ENCODE assay signal across 12 mouse cellular contexts in genomic region chr10:61544127-61544862, GRCm38 (mm10). TPM values are rescaled to one million over a fixed set of nuclear protein-coding genes. Genes with fewer than 3 reads are reported as not detected.
DNase-seq lines count a peak whose midpoint lies in the region; ATAC-seq and TF ChIP-seq lines count a peak whose summit lies in the region.
"Had no signal": no experiment of that assay in that cellular context is flagged by ENCODE, and none has a peak within 500 bp of the region (broad histone marks: within the 10 kb centered on the region; RNA-seq: fewer than 3 reads in every experiment).

No protein-coding gene starts in this region.

- TF ChIP-seq EP300 in liver, postnatal 0 days (IDR thresholded peaks at IDR 0.05; ENCODE audit: low read depth): 0 out of 2 replicates have a peak, but pooled peaks have one; percentile 10

- intact Hi-C loops in heart, postnatal 36 days (cut with DNase I): no loop called here
- intact Hi-C loops in gastrocnemius, postnatal 36 days (cut with DNase I): no loop called here

- ATAC-seq in liver, postnatal 0 days: peak; percentile 95

- no peaks in the 10 kb centered on the region for H3K9me3 ChIP-seq in heart, embryonic 10.5 days
- no peaks in the 10 kb centered on the region for H3K9me3 ChIP-seq in liver, postnatal 0 days (ENCODE audit: low read length)
- H3K9me3 ChIP-seq: embryonic facial prominence, embryonic 12.5 days; hindbrain, embryonic 15.5 days; limb, embryonic 12.5 days had no signal

- no peak overlapping the region for H3K4me3 ChIP-seq in heart, embryonic 10.5 days
- no peak overlapping the region for H3K4me3 ChIP-seq in liver, postnatal 0 days (ENCODE audit: low read depth, low read length)
- H3K4me3 ChIP-seq: embryonic facial prominence, embryonic 12.5 days; hindbrain, embryonic 15.5 days; limb, embryonic 12.5 days had no signal

- 0 out of 2 replicates have a peak overlapping the region, but pooled peaks have one; percentile 18 for H3K27ac ChIP-seq in heart, embryonic 10.5 days
- 0 out of 2 replicates have a peak overlapping the region, but pooled peaks have one; percentile 1 for H3K27ac ChIP-seq in liver, postnatal 0 days (ENCODE audit: low read depth)
- H3K27ac ChIP-seq: embryonic facial prominence, embryonic 12.5 days; hindbrain, embryonic 15.5 days; limb, embryonic 12.5 days had no signal

- no peak overlapping the region for H3K9ac ChIP-seq in liver, postnatal 0 days (replicated peaks)
- H3K9ac ChIP-seq: embryonic facial prominence, embryonic 12.5 days; hindbrain, embryonic 15.5 days; limb, embryonic 12.5 days had no signal

- H3K4me2 ChIP-seq in liver, postnatal 0 days (ENCODE audit: low read depth, low read length): peak overlapping the region; percentile 48
- H3K4me2 ChIP-seq: embryonic facial prominence, embryonic 12.5 days; hindbrain, embryonic 15.5 days; limb, embryonic 12.5 days had no signal

- WGBS in heart, embryonic 10.5 days: 44% methylated on average over 12 of the region's 12 CpGs
- 38% methylated on average over 12 of the region's 12 CpGs for WGBS in liver, postnatal 0 days (ENCODE audit: insufficient replicate concordance)

- no peaks in the 10 kb centered on the region for H3K27me3 ChIP-seq in heart, embryonic 10.5 days (ENCODE audit: insufficient read depth, poor library complexity, severe bottlenecking)
- H3K27me3 ChIP-seq in liver, postnatal 0 days (ENCODE audit: insufficient read depth, low read length): no peaks in the 10 kb centered on the region
- H3K27me3 ChIP-seq: embryonic facial prominence, embryonic 12.5 days; hindbrain, embryonic 15.5 days; limb, embryonic 12.5 days had no signal

- TF ChIP-seq CTCF in liver, postnatal 0 days (IDR thresholded peaks at IDR 0.05; ENCODE audit: low read depth): no peak

- peaks cover 24% of the 10 kb centered on the region for H3K4me1 ChIP-seq in heart, embryonic 10.5 days
- H3K4me1 ChIP-seq in liver, postnatal 0 days (ENCODE audit: insufficient read depth): peaks cover 16% of the 10 kb centered on the region

- peak; percentile 89 for DNase-seq in heart, embryonic 10.5 days (ENCODE audit: low spot score)
- no peak for DNase-seq in heart, postnatal 36 days
- DNase-seq in spleen, adult 12 weeks (ENCODE audit: low spot score): peak; percentile 25
- DNase-seq in spleen, postnatal 14 days (ENCODE audit: low spot score in 2 of 2): no peak
- peak; percentile 57 for DNase-seq in liver, postnatal 0 days
- no peak for DNase-seq in gastrocnemius, postnatal 36 days
- DNase-seq in testis, postnatal 14 days (ENCODE audit: low spot score): no peak
- no peak for DNase-seq in right cerebral cortex, adult 2 months (ENCODE audit: low spot score in 2 of 2)
- DNase-seq: B cell, adult 2 months had no signal

- no peaks in the 10 kb centered on the region for H3K36me3 ChIP-seq in heart, embryonic 10.5 days
- H3K36me3 ChIP-seq in liver, postnatal 0 days (replicated peaks; ENCODE audit: insufficient read depth, low read length): no peaks in the 10 kb centered on the region
- H3K36me3 ChIP-seq: embryonic facial prominence, embryonic 12.5 days; hindbrain, embryonic 15.5 days; limb, embryonic 12.5 days had no signal

RNA-seq across cellular contexts. Expression of gene Npffr1, which starts 51.0 kb away (rescaled TPM):
- polyA plus RNA-seq in heart, embryonic 10.5 days (2016; fragmentation: Nextera tagmentation; extraction: Ambion mirVana): 0.06 and 0.11 TPM in 2 replicates
- total RNA-seq in heart, postnatal 36 days (2021): not detected
- polyA plus RNA-seq in liver, postnatal 0 days (2015; fragmentation: Nextera tagmentation; extraction: Ambion mirVana): not detected in 2 replicates
- total RNA-seq in gastrocnemius, postnatal 36 days (2021): not detected
- polyA plus RNA-seq: embryonic facial prominence, embryonic 12.5 days had no signal

Comparison
In these comparisons a context has a peak if more than half of its experiments do, and no peak if none do; other contexts are left out.
1. DNase-seq: peak in heart, embryonic 10.5 days (single experiment), spleen, adult 12 weeks (single experiment) and liver, postnatal 0 days (single experiment); none in heart, postnatal 36 days (0 of 2), spleen, postnatal 14 days (0 of 2), gastrocnemius, postnatal 36 days (0 of 2), testis, postnatal 14 days (single experiment) and right cerebral cortex, adult 2 months (0 of 2).